Mouse (Mus musculus) E14TG2a.4 (cell line): Measurements from ENCODE around the gene Hscb.

Experiments
- H3K27me3 ChIP-seq: 2 replicates; pipeline ENCODE4 v1.6.1; 2014; ENCODE audit warnings: low read length, control low read depth; ENCODE audit not compliant: insufficient read depth
- H3K36me3 ChIP-seq: 2 replicates; pipeline ENCODE4 v1.6.1; 2014; ENCODE audit warnings: low read length, control low read depth; ENCODE audit not compliant: insufficient read depth
- H3K4me1 ChIP-seq: replicated peaks from 2 replicates; pipeline ENCODE4 v1.6.1; 2014; ENCODE audit warnings: low read depth, low read length, control low read depth
- H3K4me3 ChIP-seq: replicated peaks from 2 replicates; pipeline ENCODE4 v1.5.1; 2014; ENCODE audit warnings: mild to moderate bottlenecking, low read length
- H3K9me3 ChIP-seq: 2 replicates; pipeline ENCODE4 v1.6.1; 2014; ENCODE audit warnings: low read length, control low read depth
- CTCF ChIP-seq: conservative IDR thresholded peaks from 2 replicates; pipeline ENCODE4 v1.5.1; 2014; ENCODE audit warnings: low read length
- NANOG ChIP-seq: IDR thresholded peaks from 2 replicates; pipeline ENCODE4 v1.6.1; 2014; ENCODE audit warnings: borderline replicate concordance, low read length, mixed read lengths
- POU5F1 ChIP-seq: IDR thresholded peaks from 2 replicates; pipeline ENCODE4 v1.6.1; 2014; ENCODE audit warnings: low read length, borderline replicate concordance

Gene Hscb

GRCm38 (mm10) chr5:110779998-110780760, 59.4 kb downstream of the Hscb start, which contains the start of gene Pus1:
Gene Pus1 (minus strand): TSS chr5:110780659.
- no peak for TF ChIP-seq POU5F1
- TF ChIP-seq NANOG, result no peak
- no peak for TF ChIP-seq CTCF
- Histone ChIP-seq H3K4me3 (peak within 1 kb of the TSS; percentile 90), H3K36me3 (peaks cover 53% of the 10 kb centered on the region), H3K27me3 (no peaks in the 10 kb centered on the region), H3K9me3 (no peaks in the 10 kb centered on the region), H3K4me1 (peaks cover 78% of the 10 kb centered on the region)

GRCm38 (mm10) chr5:110779276-110779997, 60.1 kb downstream of the Hscb start:
- peaks cover 80% of the 10 kb centered on the region for H3K4me1 ChIP-seq
- H3K4me3 ChIP-seq, result peak overlapping the region; percentile 90
- TF ChIP-seq NANOG (no peak), CTCF (no peak), POU5F1 (no peak)
- H3K36me3 ChIP-seq, result peaks cover 55% of the 10 kb centered on the region
- no peaks in the 10 kb centered on the region for H3K9me3 ChIP-seq
- no peaks in the 10 kb centered on the region for H3K27me3 ChIP-seq
